Mouse (Mus musculus): ENCODE measurements around the gene Gm5447. TPM values are rescaled to one million over a fixed set of nuclear protein-coding genes. Genes with fewer than 3 reads are reported as not detected.

Gm5447 gene
- 0.11 TPM in 1 of 2 replicates, not detected in the other for polyA plus RNA-seq (2015; fragmentation: Nextera tagmentation; extraction: Ambion mirVana)

- no peaks in the 10 kb centered on the region; the same call in 1 of the 2 replicates for H3K27me3 ChIP-seq (ENCODE audit: control insufficient read depth, insufficient read depth, low read depth, low read length)
- WGBS, result under 1% methylated on average over 53 of the region's 54 CpGs
- H3K9me3 ChIP-seq (replicated peaks; ENCODE audit: control insufficient read depth, low read length, poor library complexity, severe bottlenecking), result no peaks in the 10 kb centered on the region
- H3K4me3 ChIP-seq (ENCODE audit: low read depth, low read length), result peak within 1 kb of the TSS; percentile 93
- peaks cover 12% of the 10 kb centered on the region for H3K4me1 ChIP-seq (ENCODE audit: control insufficient read depth, insufficient read depth, low read length)
- H3K36me3 ChIP-seq (ENCODE audit: control insufficient read depth, insufficient read depth, low read length), result no peaks in the 10 kb centered on the region
- H3K9ac ChIP-seq (ENCODE audit: low read depth, low read length), result peak within 1 kb of the TSS; percentile 94
- ATAC-seq, result peak; percentile 99
- peak within 1 kb of the TSS; percentile 64 for H3K4me2 ChIP-seq (ENCODE audit: low read length)
- H3K27ac ChIP-seq (ENCODE audit: low read length), result peak within 1 kb of the TSS; percentile 87
These were observed at the start of gene Gm5447, which contains the start of gene Exoc2 for GRCm38 (mm10) chr13:30973501-30974246. Gene Gm5447, plus strand, starts transcription at chr13:30974204. Gene Exoc2, minus strand, starts transcription at chr13:30974093.

DNA sequence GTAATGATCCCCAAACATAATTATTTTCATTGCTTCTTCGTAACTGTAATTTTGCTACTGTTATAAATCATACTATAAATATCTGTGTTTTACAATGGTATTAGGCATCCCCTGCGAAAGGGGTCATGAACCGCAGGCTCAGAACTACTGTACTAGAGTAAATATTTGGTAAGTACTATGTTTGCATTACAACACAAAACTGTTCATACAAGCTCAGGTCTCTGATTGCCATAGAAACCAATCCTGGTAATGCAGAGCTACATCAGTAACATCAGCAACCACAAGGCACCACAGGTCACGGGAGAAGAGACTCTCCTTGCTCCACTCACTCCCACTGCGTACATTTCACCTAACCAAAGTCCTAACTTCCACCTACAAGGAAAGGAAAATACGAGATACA is 49.7 kb upstream of the Gm5447 start:
- Histone ChIP-seq H3K4me1 (ENCODE audit: control insufficient read depth, insufficient read depth, low read length) (no peaks in the 10 kb centered on the region), H3K9me3 (replicated peaks; ENCODE audit: control insufficient read depth, low read length, poor library complexity, severe bottlenecking) (no peaks in the 10 kb centered on the region), H3K27me3 (ENCODE audit: control insufficient read depth, insufficient read depth, low read depth, low read length) (no peaks in the 10 kb centered on the region), H3K27ac (ENCODE audit: low read length) (no peak overlapping the region), H3K9ac (ENCODE audit: low read depth, low read length) (no peak overlapping the region), H3K36me3 (ENCODE audit: control insufficient read depth, insufficient read depth, low read length) (peaks cover 11% of the 10 kb centered on the region; the same call in 1 of the 2 replicates), H3K4me3 (ENCODE audit: low read depth, low read length) (no peak overlapping the region), H3K4me2 (ENCODE audit: low read length) (no peak overlapping the region)
- 88% methylated on average over 6 of the region's 6 CpGs for WGBS
- ATAC-seq, result no peak

DNA sequence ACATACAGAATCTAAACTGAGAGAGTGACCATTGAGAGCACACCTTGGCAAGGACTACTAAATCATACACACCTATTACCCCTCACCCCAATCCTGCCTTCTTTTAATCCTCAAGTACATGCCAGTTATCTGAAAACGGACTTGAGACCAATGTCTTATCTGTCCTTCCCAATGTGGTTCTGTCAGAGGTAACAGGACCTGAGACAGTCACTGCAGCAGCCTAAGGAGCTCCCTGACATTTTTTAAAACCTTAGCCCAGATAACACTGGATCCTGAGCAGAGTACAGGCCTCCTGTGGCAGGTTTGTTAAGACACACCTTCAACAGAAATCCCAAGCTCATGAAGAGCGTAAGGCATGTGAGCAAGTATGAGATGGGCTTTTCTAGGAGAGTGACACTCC is 44.9 kb upstream of the Gm5447 start:
- no peaks in the 10 kb centered on the region for H3K4me1 ChIP-seq (ENCODE audit: control insufficient read depth, insufficient read depth, low read length)
- no peak overlapping the region for H3K27ac ChIP-seq (ENCODE audit: low read length)
- no peaks in the 10 kb centered on the region for H3K27me3 ChIP-seq (ENCODE audit: control insufficient read depth, insufficient read depth, low read depth, low read length)
- no peaks in the 10 kb centered on the region for H3K9me3 ChIP-seq (replicated peaks; ENCODE audit: control insufficient read depth, low read length, poor library complexity, severe bottlenecking)
- H3K9ac ChIP-seq (ENCODE audit: low read depth, low read length), result no peak overlapping the region
- H3K36me3 ChIP-seq (ENCODE audit: control insufficient read depth, insufficient read depth, low read length), result peaks cover 13% of the 10 kb centered on the region
- no peak overlapping the region for H3K4me2 ChIP-seq (ENCODE audit: low read length)
- no peak overlapping the region for H3K4me3 ChIP-seq (ENCODE audit: low read depth, low read length)
- ATAC-seq, result no peak
- WGBS, result 96% methylated on average over 2 of the region's 2 CpGs

- no peak for ATAC-seq
- WGBS, result 83% methylated on average over 4 of the region's 4 CpGs
- H3K36me3 ChIP-seq (ENCODE audit: control insufficient read depth, insufficient read depth, low read length), result peaks cover 5% of the 10 kb centered on the region; the same call in 1 of the 2 replicates
- no peaks in the 10 kb centered on the region for H3K27me3 ChIP-seq (ENCODE audit: control insufficient read depth, insufficient read depth, low read depth, low read length)
- H3K4me2 ChIP-seq (ENCODE audit: low read length), result no peak overlapping the region
- no peak overlapping the region for H3K9ac ChIP-seq (ENCODE audit: low read depth, low read length)
- no peak overlapping the region for H3K27ac ChIP-seq (ENCODE audit: low read length)
- H3K9me3 ChIP-seq (replicated peaks; ENCODE audit: control insufficient read depth, low read length, poor library complexity, severe bottlenecking), result no peaks in the 10 kb centered on the region
- H3K4me1 ChIP-seq (ENCODE audit: control insufficient read depth, insufficient read depth, low read length), result no peaks in the 10 kb centered on the region
- H3K4me3 ChIP-seq (ENCODE audit: low read depth, low read length), result no peak overlapping the region
These were observed 42.4 kb upstream of the Gm5447 start for GRCm38 (mm10) chr13:30931613-30932012.

DNA sequence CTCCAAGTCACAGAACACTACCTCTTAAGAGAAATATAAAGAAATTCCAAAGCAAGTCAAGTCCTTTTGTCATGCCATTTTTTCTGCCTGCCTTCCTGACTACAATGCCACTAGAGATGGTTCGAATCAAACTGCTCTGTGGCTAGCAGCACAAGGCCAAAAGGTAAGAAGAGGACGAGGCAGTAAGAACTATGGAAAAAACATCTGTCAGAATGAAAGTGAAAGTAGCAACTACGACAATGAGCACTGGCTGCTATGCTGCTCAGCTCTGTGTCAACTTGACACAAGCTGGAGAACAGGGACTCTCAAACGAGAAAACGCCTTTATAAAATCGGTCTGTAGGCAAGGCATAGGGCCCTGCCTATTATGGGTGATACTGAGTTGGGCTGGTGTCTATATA is 41.0 kb upstream of the Gm5447 start:
- Histone ChIP-seq H3K9me3 (replicated peaks; ENCODE audit: control insufficient read depth, low read length, poor library complexity, severe bottlenecking) (no peaks in the 10 kb centered on the region), H3K27ac (ENCODE audit: low read length) (no peak overlapping the region), H3K9ac (ENCODE audit: low read depth, low read length) (no peak overlapping the region), H3K27me3 (ENCODE audit: control insufficient read depth, insufficient read depth, low read depth, low read length) (no peaks in the 10 kb centered on the region), H3K4me1 (ENCODE audit: control insufficient read depth, insufficient read depth, low read length) (no peaks in the 10 kb centered on the region), H3K36me3 (ENCODE audit: control insufficient read depth, insufficient read depth, low read length) (peaks cover 8% of the 10 kb centered on the region; the same call in 1 of the 2 replicates), H3K4me2 (ENCODE audit: low read length) (no peak overlapping the region), H3K4me3 (ENCODE audit: low read depth, low read length) (no peak overlapping the region)
- 81% methylated on average over 6 of the region's 6 CpGs for WGBS
- ATAC-seq, result no peak

DNA sequence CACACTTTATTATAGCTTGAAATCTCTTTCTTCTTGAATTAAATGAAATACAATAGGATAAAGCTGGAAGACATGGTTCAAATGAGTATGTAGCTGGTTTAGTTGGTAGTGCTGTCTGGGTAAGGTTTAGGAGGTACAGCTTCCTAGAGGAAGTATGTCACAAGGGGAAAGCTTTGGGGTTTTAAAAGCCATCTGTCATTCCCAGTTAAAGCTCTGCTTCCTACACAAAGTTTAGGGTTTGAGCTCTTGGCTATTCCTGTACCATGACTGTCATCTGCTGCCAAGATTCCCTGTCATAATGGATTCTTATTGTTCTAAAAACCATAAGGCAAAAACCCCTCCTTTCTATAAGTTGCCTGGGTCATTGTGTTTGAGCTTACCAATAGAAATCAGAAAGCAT is 28.2 kb upstream of the Gm5447 start:
- no peak for ATAC-seq
- Histone ChIP-seq H3K27ac (ENCODE audit: low read length) (no peak overlapping the region), H3K36me3 (ENCODE audit: control insufficient read depth, insufficient read depth, low read length) (peaks cover 3% of the 10 kb centered on the region; the same call in 1 of the 2 replicates), H3K9ac (ENCODE audit: low read depth, low read length) (no peak overlapping the region), H3K27me3 (ENCODE audit: control insufficient read depth, insufficient read depth, low read depth, low read length) (no peaks in the 10 kb centered on the region), H3K4me3 (ENCODE audit: low read depth, low read length) (no peak overlapping the region), H3K4me1 (ENCODE audit: control insufficient read depth, insufficient read depth, low read length) (no peaks in the 10 kb centered on the region), H3K9me3 (replicated peaks; ENCODE audit: control insufficient read depth, low read length, poor library complexity, severe bottlenecking) (no peaks in the 10 kb centered on the region), H3K4me2 (ENCODE audit: low read length) (no peak overlapping the region)

- Histone ChIP-seq H3K27ac (ENCODE audit: low read length) (no peak overlapping the region), H3K4me2 (ENCODE audit: low read length) (no peak overlapping the region), H3K4me1 (ENCODE audit: control insufficient read depth, insufficient read depth, low read length) (no peaks in the 10 kb centered on the region), H3K27me3 (ENCODE audit: control insufficient read depth, insufficient read depth, low read depth, low read length) (no peaks in the 10 kb centered on the region), H3K36me3 (ENCODE audit: control insufficient read depth, insufficient read depth, low read length) (peaks cover 3% of the 10 kb centered on the region; the same call in 1 of the 2 replicates), H3K9ac (ENCODE audit: low read depth, low read length) (no peak overlapping the region), H3K9me3 (replicated peaks; ENCODE audit: control insufficient read depth, low read length, poor library complexity, severe bottlenecking) (no peaks in the 10 kb centered on the region), H3K4me3 (ENCODE audit: low read depth, low read length) (no peak overlapping the region)
- 95% methylated on average over 15 of the region's 15 CpGs for WGBS
- no peak for ATAC-seq
These were observed 26.9 kb upstream of the Gm5447 start for GRCm38 (mm10) chr13:30947129-30947528.

GRCm38 (mm10) chr13:30947540-30947939 is 26.5 kb upstream of the Gm5447 start, which contains the start of gene Hus1b:
Gene Hus1b, minus strand, starts transcription at chr13:30947759.
- no peak within 1 kb of the TSS for H3K4me2 ChIP-seq (ENCODE audit: low read length)
- peaks cover 3% of the 10 kb centered on the region; the same call in 1 of the 2 replicates for H3K36me3 ChIP-seq (ENCODE audit: control insufficient read depth, insufficient read depth, low read length)
- no peak within 1 kb of the TSS for H3K4me3 ChIP-seq (ENCODE audit: low read depth, low read length)
- no peak for ATAC-seq
- no peak within 1 kb of the TSS for H3K27ac ChIP-seq (ENCODE audit: low read length)
- no peak within 1 kb of the TSS for H3K9ac ChIP-seq (ENCODE audit: low read depth, low read length)
- H3K9me3 ChIP-seq (replicated peaks; ENCODE audit: control insufficient read depth, low read length, poor library complexity, severe bottlenecking), result no peaks in the 10 kb centered on the region
- no peaks in the 10 kb centered on the region for H3K27me3 ChIP-seq (ENCODE audit: control insufficient read depth, insufficient read depth, low read depth, low read length)
- no peaks in the 10 kb centered on the region for H3K4me1 ChIP-seq (ENCODE audit: control insufficient read depth, insufficient read depth, low read length)
- 96% methylated on average over 11 of the region's 11 CpGs for WGBS

DNA sequence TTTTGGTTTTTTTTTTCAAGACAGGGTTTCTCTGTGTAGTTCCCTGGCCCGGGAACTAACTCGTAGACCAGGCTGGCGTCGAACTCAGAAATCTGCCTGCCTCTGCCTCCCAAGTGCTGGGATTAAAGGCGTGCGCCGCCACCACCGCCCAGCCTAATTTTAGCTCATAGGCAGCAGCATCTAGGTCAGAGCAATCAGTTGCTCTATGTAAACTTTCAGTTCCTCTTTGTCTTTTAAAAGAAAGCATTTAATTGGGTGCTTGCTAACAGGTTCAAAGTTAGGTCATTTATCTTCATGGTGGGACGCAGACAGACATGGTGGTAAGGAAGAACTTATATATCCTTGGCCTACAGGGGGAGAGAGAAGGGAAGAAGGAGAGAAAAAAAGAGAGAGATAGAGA is 24.8 kb upstream of the Gm5447 start:
- H3K9ac ChIP-seq (ENCODE audit: low read depth, low read length), result no peak overlapping the region
- no peak for ATAC-seq
- H3K27ac ChIP-seq (ENCODE audit: low read length), result no peak overlapping the region
- no peaks in the 10 kb centered on the region for H3K27me3 ChIP-seq (ENCODE audit: control insufficient read depth, insufficient read depth, low read depth, low read length)
- H3K9me3 ChIP-seq (replicated peaks; ENCODE audit: control insufficient read depth, low read length, poor library complexity, severe bottlenecking), result no peaks in the 10 kb centered on the region
- H3K4me2 ChIP-seq (ENCODE audit: low read length), result no peak overlapping the region
- H3K4me1 ChIP-seq (ENCODE audit: control insufficient read depth, insufficient read depth, low read length), result no peaks in the 10 kb centered on the region
- 97% methylated on average over 9 of the region's 9 CpGs for WGBS
- H3K4me3 ChIP-seq (ENCODE audit: low read depth, low read length), result no peak overlapping the region
- H3K36me3 ChIP-seq (ENCODE audit: control insufficient read depth, insufficient read depth, low read length), result peaks cover 3% of the 10 kb centered on the region; the same call in 1 of the 2 replicates

Measured in midbrain, embryonic 16.5 days (tissue).